Mouse (Mus musculus): Measurements from ENCODE around the gene Adh7.

The Adh7 gene

DNA sequence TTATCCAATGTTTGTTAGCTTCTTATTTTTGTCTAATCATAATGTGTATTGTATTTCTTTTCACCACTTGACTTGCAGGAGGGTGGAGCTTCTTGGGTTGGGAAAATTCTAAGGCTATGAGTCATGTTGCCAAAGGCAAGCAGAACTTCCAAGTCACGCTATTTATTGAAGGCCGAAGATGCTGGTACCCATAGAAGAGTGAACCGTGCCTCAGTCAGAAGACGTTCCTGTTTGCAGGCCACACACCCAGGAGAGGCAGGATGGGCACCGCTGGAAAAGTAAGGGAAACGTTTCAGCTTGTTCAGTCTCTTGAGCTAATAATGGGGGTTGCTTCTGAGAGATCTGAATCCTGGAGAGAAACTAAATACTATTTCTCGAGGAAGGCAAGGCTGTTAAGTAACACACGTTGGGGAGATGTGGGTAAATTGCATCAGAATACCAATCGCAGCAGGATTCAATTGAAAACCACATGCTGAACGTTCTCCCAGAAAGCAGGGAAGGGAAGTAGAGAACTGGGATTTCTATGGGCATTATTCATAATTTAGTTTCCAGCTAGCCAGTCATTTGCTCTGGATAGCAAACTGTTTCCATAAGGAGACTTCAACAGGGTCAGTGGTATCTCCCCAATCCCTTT lies at the start of gene Adh7:
Adh7 (plus strand) TSS at position 130 of the 634 bp plus-strand sequence.
- no peak for TF ChIP-seq GATA4 (IDR thresholded peaks at IDR 0.05; ENCODE audit: insufficient replicate concordance, low read length)

- TF ChIP-seq GATA4 (IDR thresholded peaks at IDR 0.05; ENCODE audit: insufficient replicate concordance, low read length) = no peak
These were observed 44.3 kb upstream of the Adh7 start for GRCm38 (mm10) chr3:138173291-138173690.

DNA sequence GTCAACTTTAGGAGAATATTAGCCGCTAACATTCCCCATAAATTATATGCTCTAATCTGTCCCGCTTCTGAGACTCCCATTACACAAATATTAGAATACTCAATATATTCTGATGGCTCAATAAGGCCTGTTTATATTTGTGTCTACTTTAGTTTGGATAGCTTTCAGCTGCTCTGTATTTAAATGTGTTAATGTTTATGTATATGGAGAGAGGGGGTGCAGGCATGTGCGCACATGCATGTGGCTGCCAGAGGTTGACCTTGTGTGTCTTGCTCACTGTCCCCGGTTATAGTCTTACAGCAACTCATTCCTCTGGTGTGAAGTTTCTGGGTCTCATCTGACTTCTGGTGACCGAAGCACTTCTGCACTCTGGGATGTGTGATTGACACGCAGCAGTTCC lies 42.0 kb upstream of the Adh7 start:
- TF ChIP-seq GATA4 (IDR thresholded peaks at IDR 0.05; ENCODE audit: insufficient replicate concordance, low read length) = no peak

GRCm38 (mm10) chr3:138182019-138182418 lies 35.5 kb upstream of the Adh7 start:
- no peak for TF ChIP-seq GATA4 (IDR thresholded peaks at IDR 0.05; ENCODE audit: insufficient replicate concordance, low read length)

- no peak for TF ChIP-seq GATA4 (IDR thresholded peaks at IDR 0.05; ENCODE audit: insufficient replicate concordance, low read length)
These were observed 34.2 kb upstream of the Adh7 start for GRCm38 (mm10) chr3:138183371-138183770.

GRCm38 (mm10) chr3:138185290-138185689 lies 32.3 kb upstream of the Adh7 start:
- TF ChIP-seq GATA4 (IDR thresholded peaks at IDR 0.05; ENCODE audit: insufficient replicate concordance, low read length) = no peak

DNA sequence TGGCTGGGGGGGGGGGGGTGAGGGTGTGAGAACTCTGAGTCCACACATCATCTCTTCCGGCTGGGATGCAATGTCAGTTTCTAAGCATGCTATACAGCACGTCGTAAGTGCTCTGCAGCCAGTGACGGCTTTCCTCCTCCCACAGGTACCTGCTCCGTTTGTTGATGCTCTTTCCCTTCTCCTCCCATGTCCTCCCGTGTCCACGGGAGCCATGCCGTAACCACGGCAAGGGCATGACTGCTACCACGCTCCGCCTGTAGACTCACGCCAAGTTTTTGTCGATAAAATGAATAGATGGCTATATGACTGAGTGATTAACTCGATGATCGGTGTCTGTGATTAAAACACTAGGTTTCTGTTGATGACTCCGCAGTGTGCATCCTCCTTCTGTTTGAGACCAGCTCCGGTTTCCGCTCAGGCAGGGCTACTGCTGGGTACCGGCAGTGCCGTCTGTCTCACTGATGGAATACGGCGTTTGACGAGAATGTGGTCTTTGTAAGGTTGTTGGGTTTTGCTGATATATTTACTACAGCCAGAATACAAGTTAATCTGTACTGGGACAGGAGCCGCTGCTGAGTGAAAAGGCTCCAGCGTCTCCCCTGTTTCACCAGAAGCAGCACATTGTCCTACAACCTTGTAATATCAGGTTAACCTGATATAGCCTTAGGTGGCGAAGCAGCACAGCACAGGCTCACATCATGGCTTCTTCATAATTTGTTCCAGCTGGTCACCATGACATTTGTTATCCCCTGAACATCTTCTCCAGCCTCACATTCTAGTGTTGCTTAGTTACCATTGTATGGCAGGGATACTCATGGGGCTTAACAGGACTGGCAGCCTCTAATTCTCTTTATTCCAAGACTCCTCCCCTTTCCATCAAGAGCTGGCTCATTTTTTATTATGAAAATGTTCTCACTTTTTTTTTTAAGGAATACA lies 31.3 kb upstream of the Adh7 start:
- no peak for TF ChIP-seq GATA4 (IDR thresholded peaks at IDR 0.05; ENCODE audit: insufficient replicate concordance, low read length)

GRCm38 (mm10) chr3:138192260-138192659 lies 25.3 kb upstream of the Adh7 start:
- no peak for TF ChIP-seq GATA4 (IDR thresholded peaks at IDR 0.05; ENCODE audit: insufficient replicate concordance, low read length)

DNA sequence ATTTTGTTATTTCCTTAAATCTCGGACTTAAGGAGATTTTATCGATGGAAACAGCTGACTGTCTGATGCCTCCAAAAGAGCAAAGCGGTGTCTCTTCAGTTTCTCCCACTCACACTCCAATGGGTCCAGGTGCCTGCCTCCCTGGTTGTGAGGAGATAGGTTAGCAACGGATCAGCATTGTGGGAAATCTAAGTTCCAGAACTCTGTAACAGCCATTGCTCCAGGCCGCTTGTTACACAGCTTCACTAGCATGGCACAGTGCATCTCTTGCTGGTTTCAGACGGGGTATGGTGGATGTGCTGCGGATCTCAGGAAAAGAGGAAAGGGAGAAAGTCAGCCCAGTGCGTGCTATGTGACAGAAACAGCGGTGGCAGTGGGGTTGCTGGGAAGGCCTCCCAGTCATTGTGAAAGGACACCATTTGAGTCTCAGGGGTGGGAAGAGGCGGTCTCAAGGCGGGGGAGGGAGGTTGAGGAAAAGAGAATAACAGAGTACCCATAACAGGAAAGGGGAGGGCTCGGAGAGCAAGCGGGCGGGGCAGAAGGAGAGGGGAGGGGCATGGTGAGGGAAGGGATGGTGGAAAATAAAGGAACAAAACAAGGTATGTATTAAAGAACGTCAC lies 23.8 kb upstream of the Adh7 start, which contains the start of gene 4930579F01Rik:
4930579F01Rik (minus strand) TSS at position 143 of the 620 bp plus-strand sequence.
- no peak for TF ChIP-seq GATA4 (IDR thresholded peaks at IDR 0.05; ENCODE audit: insufficient replicate concordance, low read length)

GRCm38 (mm10) chr3:138197093-138197492 lies 20.5 kb upstream of the Adh7 start:
- TF ChIP-seq GATA4 (IDR thresholded peaks at IDR 0.05; ENCODE audit: insufficient replicate concordance, low read length) = no peak

GRCm38 (mm10) chr3:138197556-138197955 lies 20.0 kb upstream of the Adh7 start:
- no peak for TF ChIP-seq GATA4 (IDR thresholded peaks at IDR 0.05; ENCODE audit: insufficient replicate concordance, low read length)

DNA sequence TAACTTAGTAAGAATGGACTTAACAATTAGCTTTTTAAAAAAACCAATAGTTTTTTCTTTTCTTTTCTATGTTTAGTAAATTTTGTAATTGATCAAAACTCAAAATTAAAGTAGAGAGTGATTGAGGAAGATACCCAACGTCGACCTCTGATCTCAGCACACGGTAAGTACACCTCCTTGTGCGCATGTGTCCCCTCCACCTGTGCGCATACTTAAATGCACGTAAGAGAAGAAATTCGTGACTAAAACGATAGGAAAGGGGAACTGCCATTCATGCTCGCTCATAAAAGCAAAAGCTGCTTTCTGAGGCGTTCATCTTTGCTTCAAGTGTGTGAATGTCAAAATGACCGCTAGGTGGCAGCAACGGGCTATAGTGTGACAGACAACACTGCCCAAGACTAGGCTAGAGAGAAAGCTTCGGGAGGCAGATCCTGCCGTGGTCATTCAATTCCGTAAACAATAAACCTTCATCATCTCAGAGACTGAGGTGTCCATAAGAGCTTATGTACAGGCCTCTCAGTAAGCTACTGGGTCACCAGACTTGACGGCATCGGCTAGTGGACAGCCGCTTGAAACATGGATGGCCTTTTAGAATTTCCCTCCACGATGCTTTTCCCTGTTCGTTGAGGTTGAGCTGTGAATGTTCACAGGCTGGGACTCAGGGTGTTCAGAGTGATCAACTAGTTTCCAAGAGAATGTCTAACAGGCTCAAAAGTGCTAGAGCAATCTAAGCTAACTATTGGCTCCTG lies 19.4 kb upstream of the Adh7 start:
- no peak for TF ChIP-seq GATA4 (IDR thresholded peaks at IDR 0.05; ENCODE audit: insufficient replicate concordance, low read length)

DNA sequence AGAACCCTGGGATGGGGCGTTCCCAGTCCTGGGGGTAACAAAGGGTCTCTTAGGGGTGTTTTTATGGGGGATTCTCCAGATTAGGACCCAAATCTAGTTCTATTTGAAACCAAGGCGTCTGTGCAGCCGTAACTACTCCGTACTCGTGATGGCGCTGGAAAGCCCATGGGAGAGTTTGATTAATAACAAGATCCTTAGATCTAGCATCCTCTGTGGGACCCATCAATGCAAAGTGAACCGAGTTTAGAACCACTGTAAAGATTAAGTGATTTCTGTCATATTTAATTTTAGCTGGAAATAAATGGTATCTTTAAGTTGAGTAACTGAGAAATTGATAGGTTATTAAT lies 18.9 kb upstream of the Adh7 start:
- no peak for TF ChIP-seq GATA4 (IDR thresholded peaks at IDR 0.05; ENCODE audit: insufficient replicate concordance, low read length)

DNA sequence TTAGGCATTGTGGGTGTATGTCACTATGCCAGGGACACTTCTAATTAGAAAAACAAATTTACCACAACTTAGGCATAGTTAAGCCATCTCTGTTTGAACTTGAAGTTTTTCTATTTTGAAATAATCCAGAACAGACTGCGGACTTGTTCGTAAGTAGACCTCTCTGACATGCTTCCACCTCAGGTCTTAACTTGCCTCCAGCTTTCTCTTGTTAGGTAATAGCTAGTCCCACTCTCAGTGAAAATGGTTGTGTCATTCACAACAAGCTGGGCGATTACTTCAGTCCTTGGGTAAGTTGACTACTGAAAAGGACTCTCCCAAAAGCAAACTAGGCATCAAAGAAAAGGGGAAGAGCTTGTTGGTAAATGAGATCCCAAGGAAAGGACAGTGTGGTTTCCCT lies 8.7 kb upstream of the Adh7 start:
- no peak for TF ChIP-seq GATA4 (IDR thresholded peaks at IDR 0.05; ENCODE audit: insufficient replicate concordance, low read length)

DNA sequence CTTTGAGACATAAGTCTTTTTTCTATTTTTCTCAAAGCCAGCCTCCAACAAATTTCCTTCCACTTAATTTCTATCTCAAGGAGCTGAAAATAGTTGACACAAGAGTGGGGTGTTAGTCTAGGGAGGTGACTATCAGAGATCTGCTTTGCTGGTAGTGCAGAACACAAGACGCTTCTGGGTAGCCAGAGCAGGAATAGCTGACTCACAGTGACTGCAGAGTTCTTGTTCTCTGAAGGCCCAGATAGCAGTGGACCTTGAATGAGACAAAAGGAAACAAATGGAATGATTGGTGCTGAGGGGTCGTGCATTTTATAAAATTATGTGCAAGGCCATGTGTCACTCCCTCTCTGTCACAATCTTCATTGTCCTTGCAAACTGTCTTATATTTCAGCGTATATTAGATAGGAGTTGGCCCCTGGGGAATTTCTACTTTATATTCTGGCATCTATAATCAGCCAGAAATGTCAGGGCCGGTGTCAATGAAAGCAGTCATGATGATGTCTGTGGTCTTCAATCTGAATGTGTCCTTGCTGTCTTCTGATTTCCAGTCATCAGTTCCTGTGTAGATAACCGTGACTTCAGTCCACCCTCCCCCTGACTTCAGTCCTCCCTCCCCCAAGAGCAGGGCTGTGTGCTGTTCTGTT lies 7.0 kb upstream of the Adh7 start:
- TF ChIP-seq GATA4 (IDR thresholded peaks at IDR 0.05; ENCODE audit: insufficient replicate concordance, low read length) = no peak

Measured in liver, adult (tissue).